ENCODE assay signal across 8 mouse cellular contexts in the genomic region with DNA sequence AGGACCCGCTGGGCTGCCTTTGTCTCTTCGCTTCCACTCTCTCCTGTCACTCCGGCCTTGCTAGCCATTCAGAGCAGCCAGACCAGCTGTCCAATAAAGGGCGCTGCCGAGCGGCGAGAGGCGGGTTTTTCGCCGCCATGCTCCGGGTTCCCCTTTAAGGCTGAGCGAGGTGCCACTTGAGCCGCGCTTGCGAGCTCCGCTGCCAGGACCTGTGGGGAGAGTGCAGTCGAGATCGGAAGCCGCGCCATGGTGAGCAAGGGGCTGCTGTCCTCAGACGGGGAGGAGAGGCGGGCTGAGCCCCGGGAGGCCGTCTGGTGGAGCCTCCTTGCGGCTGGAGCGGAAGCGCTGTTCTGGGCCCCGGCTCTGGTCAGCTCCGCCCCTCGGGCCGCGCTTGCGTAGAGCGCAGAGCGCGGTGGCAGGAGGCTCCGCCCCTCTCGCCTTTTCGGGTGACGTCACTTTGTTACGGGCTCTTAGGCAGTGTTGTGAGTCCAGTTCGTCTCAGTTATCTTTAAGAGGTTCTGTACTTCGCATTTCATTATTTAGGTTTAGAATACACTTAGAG. TPM values are rescaled to one million over a fixed set of nuclear protein-coding genes. Genes with fewer than 3 reads are reported as not detected.
DNase-seq lines count a peak whose midpoint lies in the region; ATAC-seq lines count a peak whose summit lies in the region.

A gene (plus strand): TSS at position 151 of the 562 bp plus-strand sequence.

- ATAC-seq in inflammation-experienced regulatory T-cells, adult 6 months, result peak; percentile 90
- ATAC-seq in megakaryocyte-erythroid progenitor cell, adult 5-6 weeks (replicated peaks; ENCODE audit: low FRiP score, low TSS enrichment, poor library complexity, severe bottlenecking), result peak; percentile 100

- DNase-seq in adrenal gland, adult (ENCODE audit: inconsistent age in 2 of 2, low spot score in 1 of 2), result peak; percentile 95 to 98
- DNase-seq in embryo, embryonic 10.5 days (ENCODE audit: low spot score), result peak; percentile 97
- peak; percentile 92 for DNase-seq in gastrocnemius, postnatal 14 days
- peak; percentile 90 to 95 for DNase-seq in left cerebral cortex, postnatal 10 days (ENCODE audit: extremely low spot score in 1 of 2, low spot score in 2 of 2)
- peak; percentile 95 for DNase-seq in right cerebral cortex, postnatal 25 days
- peak; percentile 89 for DNase-seq in urinary bladder, postnatal 4 days (ENCODE audit: low spot score in 2 of 2)

- intact Hi-C loops in gastrocnemius, postnatal 14 days (cut with DNase I; ENCODE audit: low total_unique reads), result no loop called here
- intact Hi-C loops in left cerebral cortex, postnatal 10 days (cut with DNase I), result no loop called here

RNA-seq across cellular contexts. Expression of the gene that starts here (rescaled TPM):
- 1 to 10 TPM in 1 of 2 experiments, under 1 TPM in 1; 1.00 to 1.1 TPM for total RNA-seq in gastrocnemius, postnatal 14 days (2021)
- polyA plus RNA-seq in inflammation-experienced regulatory T-cells, adult 6 months (2017; shearing (Covaris generic)), result 1 to 10 TPM in 2 of 3 experiments, under 1 TPM in 1; 0.67 to 1.4 (median 1.4) TPM
- total RNA-seq in left cerebral cortex, postnatal 10 days (2021), result 1 to 10 TPM; 4.5 to 5.2 TPM
- total RNA-seq in megakaryocyte-erythroid progenitor cell, adult 5-6 weeks (2014; fragmentation: Nextera tagmentation), result 3.4 and 4.2 TPM in 2 replicates
- total RNA-seq in megakaryocyte-erythroid progenitor cell, adult 5-6 weeks (2017), result 1.3 and 1.5 TPM in 2 replicates

Comparison
In these comparisons a context has a peak if more than half of its experiments do, and no peak if none do; other contexts are left out.
1. Peak in every context shown above with its lines: DNase-seq and ATAC-seq.